10 mouse cellular contexts compared by ENCODE assay signal in genomic region chr1:44117571-44117970, GRCm38 (mm10). TPM values are rescaled to one million over a fixed set of nuclear protein-coding genes. Genes with fewer than 3 reads are reported as not detected.
A peak's percentile ranks its signal among the peaks of the same experiment; 100 is the strongest.
DNase-seq lines count a peak whose midpoint lies in the region; ATAC-seq lines count a peak whose summit lies in the region.
"Had no signal": no experiment of that assay in that cellular context is flagged by ENCODE, and none has a peak within 500 bp of the region (broad histone marks: within the 10 kb centered on the region; RNA-seq: fewer than 3 reads in every experiment).

No protein-coding gene starts in this region.

- peak overlapping the region; percentile 71 for H3K4me3 ChIP-seq in erythroblast, embryonic 14.5 days (replicated peaks)
- peak overlapping the region; percentile 70 for H3K4me3 ChIP-seq in forebrain, embryonic 14.5 days (ENCODE audit: low read depth, low read length)
- H3K4me3 ChIP-seq in liver, embryonic 15.5 days (replicated peaks), result peak overlapping the region; percentile 70; the same call in 1 of the 2 replicates

- H3K9me3 ChIP-seq in erythroblast, embryonic 14.5 days (ENCODE audit: control insufficient read depth, low read length), result no peaks in the 10 kb centered on the region
- H3K9me3 ChIP-seq in forebrain, embryonic 14.5 days (replicated peaks; ENCODE audit: control insufficient read depth, low read length), result no peaks in the 10 kb centered on the region
- no peaks in the 10 kb centered on the region for H3K9me3 ChIP-seq in liver, embryonic 15.5 days (replicated peaks)

- ATAC-seq in erythroblast, adult 5-6 weeks (replicated peaks; ENCODE audit: low FRiP score, poor library complexity, severe bottlenecking), result no peak
- no peak for ATAC-seq in forebrain, embryonic 14.5 days
- no peak for ATAC-seq in liver, embryonic 15.5 days (ENCODE audit: insufficient read depth)

- no peak overlapping the region for H3K27ac ChIP-seq in forebrain, embryonic 14.5 days (ENCODE audit: low read depth, low read length)
- no peak overlapping the region for H3K27ac ChIP-seq in liver, embryonic 15.5 days (replicated peaks)

- peaks cover 30% of the 10 kb centered on the region for H3K4me1 ChIP-seq in erythroblast, embryonic 14.5 days (ENCODE audit: control insufficient read depth)
- peaks cover 11% of the 10 kb centered on the region for H3K4me1 ChIP-seq in forebrain, embryonic 14.5 days (ENCODE audit: control insufficient read depth, insufficient read depth, low read length)
- H3K4me1 ChIP-seq in liver, embryonic 15.5 days (replicated peaks), result peaks cover 23% of the 10 kb centered on the region

- H3K4me2 ChIP-seq in forebrain, embryonic 14.5 days (ENCODE audit: low read length), result peak overlapping the region; percentile 85
- peak overlapping the region; percentile 91 for H3K4me2 ChIP-seq in liver, embryonic 15.5 days

- peak; percentile 26 for DNase-seq in A20 (ENCODE audit: low read depth, low spot score)
- no peak for DNase-seq in forebrain, embryonic 14.5 days (ENCODE audit: low spot score)
- DNase-seq in right cerebral cortex, adult 18-20 months, result no peak
- DNase-seq in layer of hippocampus, postnatal 25 days (ENCODE audit: extremely low spot score in 1 of 2, low spot score in 1 of 2), result no peak
- no peak for DNase-seq in right cerebral cortex, postnatal 10 days (ENCODE audit: low spot score in 2 of 2)
- DNase-seq: cerebellum, adult 11 months had no signal

- H3K36me3 ChIP-seq in erythroblast, embryonic 14.5 days (ENCODE audit: control insufficient read depth), result peaks cover 24% of the 10 kb centered on the region
- H3K36me3 ChIP-seq in forebrain, embryonic 14.5 days (ENCODE audit: control insufficient read depth, insufficient read depth, low read length), result peaks cover 28% of the 10 kb centered on the region
- peaks cover 17% of the 10 kb centered on the region for H3K36me3 ChIP-seq in liver, embryonic 15.5 days (replicated peaks)

- H3K9ac ChIP-seq in forebrain, embryonic 14.5 days (ENCODE audit: low read length), result 0 out of 2 replicates have a peak overlapping the region, but pooled peaks have one; percentile 9
- no peak overlapping the region for H3K9ac ChIP-seq in liver, embryonic 15.5 days

- H3K27me3 ChIP-seq in erythroblast, embryonic 14.5 days (ENCODE audit: control insufficient read depth), result no peaks in the 10 kb centered on the region
- no peaks in the 10 kb centered on the region for H3K27me3 ChIP-seq in forebrain, embryonic 14.5 days (replicated peaks; ENCODE audit: control insufficient read depth, insufficient read depth, low read length)
- H3K27me3 ChIP-seq in liver, embryonic 15.5 days, result no peaks in the 10 kb centered on the region

RNA-seq across cellular contexts. Expression of gene Kdelc1, which starts 1.0 kb away (rescaled TPM):
- polyA plus RNA-seq in erythroblast, embryonic 14.5 days (2012), result 0.10 TPM in 1 of 2 replicates, not detected in the other
- total RNA-seq in erythroblast, adult 5-6 weeks (2015; ENCODE audit: low replicate concordance), result 3.7 and 4.6 TPM in 2 replicates
- 2.5 and 3.5 TPM in 2 replicates for total RNA-seq in erythroblast, adult 5-6 weeks (2017; ENCODE audit: low replicate concordance)
- 34.4 and 39.2 TPM in 2 replicates for polyA plus RNA-seq in forebrain, embryonic 14.5 days (2014; fragmentation: Nextera tagmentation; extraction: Ambion mirVana)
- 13.8 and 14.2 TPM in 2 replicates for polyA plus RNA-seq in liver, embryonic 15.5 days (2015; fragmentation: Nextera tagmentation; extraction: Ambion mirVana)
- 1 to 10 TPM; 9.9 to 10.0 TPM for total RNA-seq in layer of hippocampus, postnatal 25 days (2021)

RNA-seq across cellular contexts. Expression of gene Bivm, which starts 1.2 kb away (rescaled TPM):
- polyA plus RNA-seq in erythroblast, embryonic 14.5 days (2012), result 0.06 TPM in 1 of 2 replicates, not detected in the other
- 3.1 and 4.0 TPM in 2 replicates for total RNA-seq in erythroblast, adult 5-6 weeks (2015; ENCODE audit: low replicate concordance)
- 0.56 and 0.94 TPM in 2 replicates for total RNA-seq in erythroblast, adult 5-6 weeks (2017; ENCODE audit: low replicate concordance)
- polyA plus RNA-seq in forebrain, embryonic 14.5 days (2014; fragmentation: Nextera tagmentation; extraction: Ambion mirVana), result 35.6 and 48.8 TPM in 2 replicates
- 2.9 and 3.6 TPM in 2 replicates for polyA plus RNA-seq in liver, embryonic 15.5 days (2015; fragmentation: Nextera tagmentation; extraction: Ambion mirVana)
- total RNA-seq in layer of hippocampus, postnatal 25 days (2021), result 10 to 100 TPM; 34.1 to 40.1 TPM

RNA-seq across cellular contexts. Expression of gene Tex30, which starts 15.3 kb away (rescaled TPM):
- 0.37 and 0.63 TPM in 2 replicates for polyA plus RNA-seq in erythroblast, embryonic 14.5 days (2012)
- 15.7 and 32.3 TPM in 2 replicates for total RNA-seq in erythroblast, adult 5-6 weeks (2015; ENCODE audit: low replicate concordance)
- total RNA-seq in erythroblast, adult 5-6 weeks (2017; ENCODE audit: low replicate concordance), result 12.8 and 21.7 TPM in 2 replicates
- polyA plus RNA-seq in forebrain, embryonic 14.5 days (2014; fragmentation: Nextera tagmentation; extraction: Ambion mirVana), result 76.0 and 84.9 TPM in 2 replicates
- 40.4 and 47.1 TPM in 2 replicates for polyA plus RNA-seq in liver, embryonic 15.5 days (2015; fragmentation: Nextera tagmentation; extraction: Ambion mirVana)
- total RNA-seq in layer of hippocampus, postnatal 25 days (2021), result 1 to 10 TPM; 7.3 to 9.9 TPM

RNA-seq across cellular contexts. Expression of gene Ercc5, which starts 30.0 kb away (rescaled TPM):
- polyA plus RNA-seq in erythroblast, embryonic 14.5 days (2012), result 0.04 and 0.23 TPM in 2 replicates
- total RNA-seq in erythroblast, adult 5-6 weeks (2015; ENCODE audit: low replicate concordance), result 1.9 and 2.7 TPM in 2 replicates
- total RNA-seq in erythroblast, adult 5-6 weeks (2017; ENCODE audit: low replicate concordance), result 2.5 and 6.0 TPM in 2 replicates
- 32.5 and 35.6 TPM in 2 replicates for polyA plus RNA-seq in forebrain, embryonic 14.5 days (2014; fragmentation: Nextera tagmentation; extraction: Ambion mirVana)
- 4.8 and 5.1 TPM in 2 replicates for polyA plus RNA-seq in liver, embryonic 15.5 days (2015; fragmentation: Nextera tagmentation; extraction: Ambion mirVana)
- 10 to 100 TPM; 19.6 to 20.7 TPM for total RNA-seq in layer of hippocampus, postnatal 25 days (2021)

RNA-seq across cellular contexts. Expression of gene Gm8251, which starts 55.8 kb away (rescaled TPM):
- polyA plus RNA-seq in erythroblast, embryonic 14.5 days (2012), result 0.02 TPM in 1 of 2 replicates, not detected in the other
- 1.3 and 4.2 TPM in 2 replicates for total RNA-seq in erythroblast, adult 5-6 weeks (2015; ENCODE audit: low replicate concordance)
- total RNA-seq in erythroblast, adult 5-6 weeks (2017; ENCODE audit: low replicate concordance), result 2.6 and 3.8 TPM in 2 replicates
- 0.04 and 0.08 TPM in 2 replicates for polyA plus RNA-seq in forebrain, embryonic 14.5 days (2014; fragmentation: Nextera tagmentation; extraction: Ambion mirVana)
- 0.10 and 0.12 TPM in 2 replicates for polyA plus RNA-seq in liver, embryonic 15.5 days (2015; fragmentation: Nextera tagmentation; extraction: Ambion mirVana)
- total RNA-seq in layer of hippocampus, postnatal 25 days (2021), result not detected
- polyA plus RNA-seq: liver, adult 2 months had no signal

Comparison
In these comparisons a context has a peak if more than half of its experiments do, and no peak if none do; other contexts are left out.
1. RNA of gene Kdelc1, which starts 1.0 kb away (polyA plus RNA-seq): 34.4 to 39.2 TPM in forebrain, embryonic 14.5 days and 13.8 to 14.2 TPM in liver, embryonic 15.5 days; 0.10 TPM in erythroblast, embryonic 14.5 days; every median in the first group is over 10 times any median in the second.
2. RNA of gene Tex30, which starts 15.3 kb away (polyA plus RNA-seq): 76.0 to 84.9 TPM in forebrain, embryonic 14.5 days and 40.4 to 47.1 TPM in liver, embryonic 15.5 days; 0.37 to 0.63 TPM in erythroblast, embryonic 14.5 days; every median in the first group is over 10 times any median in the second.
3. Peak in every context shown above with its lines, with median percentiles within 50 percentile points of each other: H3K4me3 ChIP-seq.